Mouse (Mus musculus): ENCODE data around the gene Bcor.

Gene Bcor

DNA sequence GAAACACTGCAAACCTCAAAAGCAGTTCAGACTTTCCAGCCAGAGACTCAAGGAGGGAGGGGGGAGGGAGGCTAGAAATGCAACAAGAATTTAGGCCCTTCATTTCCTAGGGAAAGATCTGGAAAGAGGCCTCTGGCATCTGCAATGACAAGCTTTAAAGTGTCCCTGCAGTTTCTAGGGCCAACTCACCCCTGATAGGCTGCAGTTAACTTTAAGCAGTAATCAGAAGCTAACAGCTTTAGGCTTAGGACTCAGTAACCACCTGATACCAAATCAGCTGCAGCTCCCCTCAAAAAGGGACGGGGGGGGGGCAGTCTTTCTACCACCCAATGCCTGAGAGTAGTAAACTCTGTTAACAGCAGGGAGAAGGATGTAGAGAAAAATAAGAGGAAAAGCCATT, 156.6 kb downstream of the Bcor start:
- no peak for DNase-seq

DNA sequence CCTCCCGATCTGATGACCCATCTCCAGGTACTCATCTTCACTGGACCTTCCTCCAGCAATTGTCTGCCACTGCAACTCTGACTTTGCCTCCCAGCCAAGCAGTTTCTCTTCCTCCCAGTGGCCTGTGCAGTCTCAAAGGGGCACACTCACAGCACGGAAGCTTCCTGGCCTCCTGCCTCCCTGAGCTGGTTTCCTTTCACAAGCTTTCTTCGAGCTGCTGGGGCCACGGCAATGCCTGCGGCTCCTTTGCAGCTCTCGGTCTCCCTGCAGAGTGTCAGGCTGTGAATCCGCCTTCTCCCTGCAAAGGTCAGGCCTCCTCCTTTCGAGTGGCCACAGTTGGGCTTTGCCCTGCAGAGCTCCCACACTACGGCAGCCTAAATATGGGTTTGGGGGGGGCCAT, 157.0 kb downstream of the Bcor start:
- DNase-seq: no peak

DNA sequence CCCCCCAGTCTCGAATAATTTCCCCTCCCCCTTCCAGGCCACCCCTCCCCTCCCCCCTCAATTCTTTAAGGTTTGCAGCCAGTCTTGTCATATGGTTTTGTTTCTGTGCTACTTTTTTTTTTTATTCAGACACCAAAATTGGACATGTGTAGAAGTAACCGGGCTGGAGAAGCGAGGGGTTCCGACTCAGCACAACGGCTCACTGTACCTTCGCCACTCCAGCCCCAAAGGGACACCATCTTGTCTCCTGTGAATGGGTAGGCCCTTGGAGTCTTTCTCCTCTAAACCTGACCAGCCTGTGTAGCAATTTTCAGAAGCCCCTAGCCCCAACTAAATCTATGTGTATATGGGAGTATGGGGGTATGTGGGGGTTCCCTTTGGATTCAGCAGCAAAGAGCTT, 157.6 kb downstream of the Bcor start:
- DNase-seq: no peak

DNA sequence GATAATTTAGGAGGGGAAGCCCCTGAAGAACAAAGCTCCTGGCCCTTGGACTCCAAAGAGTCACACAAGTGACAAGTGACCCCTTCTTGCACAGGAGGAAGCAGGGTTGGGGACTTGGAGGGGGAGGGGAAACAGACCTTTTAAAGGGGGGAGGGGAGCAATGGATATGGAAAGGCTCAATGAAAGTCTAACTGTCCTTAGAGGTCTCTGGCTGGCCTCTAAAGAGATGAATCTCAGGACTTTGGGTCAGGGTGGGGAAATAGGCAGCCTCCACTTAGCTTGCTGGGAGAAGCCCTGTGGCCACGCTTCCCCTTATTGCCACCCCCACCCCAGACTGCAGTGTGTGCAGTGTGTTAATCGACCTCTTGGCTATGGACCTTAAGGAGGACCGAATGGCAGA, 158.2 kb downstream of the Bcor start:
- DNase-seq: no peak

DNA sequence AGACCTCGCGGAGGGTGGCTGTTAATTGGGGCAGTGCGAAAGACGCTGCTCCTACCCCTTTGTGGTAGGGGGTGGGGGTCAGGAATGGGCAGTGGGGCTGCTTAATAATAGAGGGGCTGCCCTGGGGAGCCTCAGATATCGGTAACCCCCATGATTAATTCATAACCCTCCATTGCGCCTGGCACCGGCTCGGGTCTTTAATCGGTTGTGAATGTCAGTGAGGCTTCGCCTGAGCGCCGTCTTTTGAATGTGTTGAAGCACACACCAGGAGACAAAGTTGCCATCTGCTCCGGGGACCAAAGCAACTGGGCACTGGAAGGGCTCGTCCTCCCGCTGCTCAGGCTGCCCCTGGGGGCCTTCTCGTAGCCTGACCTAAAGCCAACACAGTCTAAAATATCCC, 158.8 kb downstream of the Bcor start:
- DNase-seq: no peak

DNA sequence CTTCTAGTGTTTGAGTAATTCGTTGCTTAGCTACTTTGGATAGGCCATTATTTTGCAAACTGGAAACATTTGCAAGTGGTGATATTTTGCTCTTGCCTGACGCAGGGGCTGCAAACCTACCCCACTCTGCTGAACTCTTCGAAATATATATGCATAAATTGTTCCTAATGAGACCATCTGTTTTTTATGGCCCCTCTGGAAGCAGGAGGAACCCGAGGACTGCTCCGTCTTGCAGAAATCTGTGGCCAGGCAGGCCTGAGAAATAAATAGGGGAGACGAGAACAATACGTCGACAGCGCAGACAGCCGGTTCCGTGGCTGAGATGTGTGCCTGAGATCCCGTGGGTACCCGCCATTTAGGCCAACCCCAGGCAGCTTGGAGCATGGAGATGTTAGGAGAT, 159.5 kb downstream of the Bcor start:
- DNase-seq: no peak

DNA sequence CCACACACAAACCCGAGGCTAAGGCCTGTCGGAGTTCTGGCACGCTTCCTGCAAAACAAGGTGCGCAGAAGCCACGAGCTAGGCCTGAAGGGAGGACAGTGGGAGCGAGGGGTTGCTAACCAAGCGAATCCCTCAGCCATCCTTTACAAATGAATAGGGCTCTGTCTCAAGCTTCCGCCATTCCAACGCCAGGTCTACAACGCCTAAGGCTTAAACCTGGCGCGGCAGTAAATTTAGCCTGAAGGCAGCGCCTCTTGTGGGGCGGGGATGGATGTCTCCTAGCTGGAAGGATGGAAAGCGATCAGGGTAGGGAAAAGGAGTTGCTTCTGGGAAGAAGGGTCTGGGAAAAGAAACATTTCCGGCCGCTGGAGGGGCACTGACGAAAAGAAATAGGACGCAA, 160.2 kb downstream of the Bcor start:
- no peak for DNase-seq

DNA sequence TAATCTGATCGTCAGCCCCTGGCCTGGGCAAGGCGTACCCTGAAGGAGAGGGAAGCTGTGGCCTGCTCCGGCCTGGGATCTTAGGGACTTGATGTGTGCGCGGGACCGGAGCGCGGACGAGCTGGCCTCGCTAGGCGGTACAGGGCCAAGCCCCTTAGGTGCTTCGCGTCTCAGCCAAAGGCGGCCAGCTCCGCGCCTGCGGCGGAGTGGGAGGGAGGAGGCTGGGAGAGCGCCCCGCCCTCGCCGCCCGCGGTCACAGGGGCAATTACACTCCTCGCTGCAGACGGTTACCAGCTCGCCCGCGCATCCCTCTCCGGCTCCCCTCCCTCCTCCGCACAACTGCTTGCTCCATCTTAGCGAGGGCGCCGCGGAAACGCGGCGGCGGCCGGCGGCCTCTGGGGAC, 161.2 kb downstream of the Bcor start:
- DNase-seq: peak; percentile 41

DNA sequence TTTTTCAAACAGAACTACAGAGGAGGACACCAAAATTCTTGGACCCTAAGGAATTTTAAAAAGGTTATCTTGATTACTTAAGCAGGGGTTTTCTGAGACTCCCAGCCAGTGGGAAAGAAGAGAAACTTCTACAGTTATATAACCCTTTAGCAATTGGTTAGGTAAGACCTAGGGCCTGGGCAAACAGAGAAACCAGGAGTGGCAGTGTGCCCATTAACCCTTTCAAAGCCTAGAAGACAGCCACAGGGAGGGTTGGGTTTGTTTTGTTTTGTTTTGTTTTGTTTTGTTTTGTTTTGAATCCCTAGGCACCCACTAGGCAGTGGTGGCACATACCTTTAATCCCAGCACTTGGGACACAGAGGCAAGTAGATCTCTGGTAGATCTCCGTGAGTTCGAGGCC, 163.3 kb downstream of the Bcor start:
- DNase-seq: no peak

DNA sequence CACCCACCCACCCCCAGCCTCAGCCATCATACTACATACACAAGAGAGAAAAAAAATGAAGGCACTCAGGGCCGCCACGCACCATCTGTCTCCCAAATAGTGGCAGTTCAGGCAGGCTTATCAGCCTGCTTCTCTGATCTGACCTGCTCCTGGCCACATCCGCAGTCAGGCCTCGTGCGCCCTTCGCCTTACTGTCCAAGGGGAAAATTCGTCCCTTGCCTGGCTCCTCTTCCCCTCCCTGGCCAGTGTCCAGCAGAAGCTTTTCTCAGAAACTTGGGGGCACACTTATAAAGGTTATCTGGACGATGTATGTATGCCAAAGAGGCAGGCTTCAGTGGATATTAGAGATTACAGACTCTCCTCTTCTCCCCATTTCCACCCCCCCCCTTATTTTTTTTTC, 163.7 kb downstream of the Bcor start:
- DNase-seq: no peak

DNA sequence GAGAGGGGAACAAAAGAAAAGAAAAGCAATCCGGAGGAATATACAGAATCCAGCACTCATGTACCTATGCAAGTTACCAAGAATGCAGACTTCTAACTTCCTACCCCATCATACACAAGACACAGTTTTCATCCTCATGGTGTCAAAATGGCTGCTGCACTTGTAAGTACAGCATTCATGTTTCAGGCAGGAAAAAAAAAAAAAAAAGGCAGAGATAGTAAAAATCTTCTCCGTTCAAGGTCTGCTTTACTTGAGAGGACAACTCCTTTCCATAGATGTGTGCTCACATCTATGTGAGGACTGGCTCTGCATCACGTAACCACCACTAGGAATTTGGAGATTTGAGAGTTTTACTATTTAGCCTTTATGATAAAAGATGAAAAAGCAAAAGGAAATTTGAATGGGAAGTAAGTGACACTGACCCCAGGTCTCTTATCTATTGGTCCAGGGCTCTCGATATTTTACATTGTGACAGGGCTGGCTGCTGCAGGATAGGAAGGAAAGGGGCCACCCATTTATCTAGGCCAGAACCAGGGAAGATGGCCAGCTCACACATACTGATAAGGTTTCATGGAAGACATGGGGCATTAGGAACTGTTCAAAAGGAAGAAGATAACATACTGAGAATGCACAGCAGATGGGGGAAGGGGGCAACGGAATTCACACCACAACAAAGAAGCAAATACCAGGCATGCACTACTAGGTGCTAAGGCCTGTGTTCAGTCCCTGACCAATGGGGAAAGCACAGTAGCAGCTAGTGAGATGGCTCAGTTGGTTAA, 166.3 kb downstream of the Bcor start:
- DNase-seq: no peak

DNA sequence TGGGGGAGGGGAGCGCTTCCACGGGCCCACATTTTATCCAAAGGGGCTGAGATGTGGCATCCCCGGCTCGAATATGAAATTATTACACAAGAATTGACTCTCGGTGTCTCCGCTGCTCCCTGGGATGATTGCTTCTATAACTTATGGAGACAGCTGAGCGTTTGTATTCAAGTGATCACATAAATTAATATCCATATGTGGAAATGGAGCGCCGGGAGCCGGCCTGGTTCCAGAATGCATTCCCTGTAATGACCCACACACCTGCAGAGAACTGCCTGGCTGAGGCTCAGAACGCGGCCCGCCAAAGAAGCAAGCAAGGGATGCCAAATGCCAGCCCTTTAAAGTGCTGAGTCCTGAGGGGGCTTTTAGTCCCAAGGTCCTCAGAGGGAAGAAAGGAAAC, 170.7 kb downstream of the Bcor start:
- DNase-seq: no peak

DNA sequence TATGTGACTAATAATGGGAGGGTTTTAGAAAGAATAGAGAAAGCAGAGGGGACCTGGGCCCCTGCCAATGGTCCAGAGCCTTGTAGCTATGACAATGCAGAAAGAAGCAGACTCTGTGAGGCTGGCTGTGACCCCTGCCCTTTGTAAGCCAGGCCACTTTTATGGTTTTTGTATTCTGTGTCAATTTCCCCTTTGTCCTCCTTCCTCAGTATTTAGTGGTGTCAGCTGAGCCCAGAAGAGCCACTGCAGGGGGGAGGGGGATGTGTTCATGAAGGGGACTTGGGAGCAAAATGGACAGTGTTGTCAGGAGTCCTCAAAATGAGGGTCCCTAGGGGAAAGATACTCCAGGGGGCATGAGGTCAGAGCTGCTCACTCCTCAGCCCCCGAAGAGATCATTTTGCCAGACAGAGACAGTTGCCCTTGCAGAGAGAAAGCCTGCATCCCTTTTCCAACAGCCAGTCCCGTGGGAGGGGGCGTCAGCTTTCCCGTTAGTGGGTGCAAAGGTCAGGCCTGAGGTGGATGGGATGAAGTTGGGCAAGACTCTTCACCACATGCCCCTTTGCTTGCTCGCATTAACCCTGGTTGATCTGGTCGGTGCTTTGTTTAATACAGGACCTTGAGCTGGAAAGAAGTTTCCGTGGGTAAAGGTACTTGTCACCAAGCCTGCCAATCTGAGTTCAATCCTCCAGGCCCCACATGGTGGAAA, 171.8 kb downstream of the Bcor start:
- no peak for DNase-seq

DNA sequence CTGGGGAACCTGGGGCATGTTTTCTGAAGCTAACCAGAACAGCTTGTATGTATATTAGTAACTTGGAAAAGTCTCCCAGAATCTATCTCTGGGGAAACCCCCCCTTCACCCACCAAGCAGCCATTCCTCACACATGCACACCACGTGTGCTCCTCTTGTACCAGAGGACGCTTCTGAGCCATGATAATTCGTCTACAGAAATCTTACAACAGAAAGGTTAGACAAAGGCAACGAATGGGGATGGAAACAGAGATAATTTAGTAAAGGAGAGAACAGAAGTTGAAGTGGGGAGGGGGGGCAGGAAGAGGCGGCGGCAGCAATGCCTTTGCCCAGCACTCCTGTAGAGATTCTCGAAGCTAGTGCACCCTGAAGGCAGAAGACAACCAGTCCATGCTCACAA, 172.6 kb downstream of the Bcor start:
- no peak for DNase-seq
